Comparison of ENCODE assay signal across 9 mouse cellular contexts in the genomic region with DNA sequence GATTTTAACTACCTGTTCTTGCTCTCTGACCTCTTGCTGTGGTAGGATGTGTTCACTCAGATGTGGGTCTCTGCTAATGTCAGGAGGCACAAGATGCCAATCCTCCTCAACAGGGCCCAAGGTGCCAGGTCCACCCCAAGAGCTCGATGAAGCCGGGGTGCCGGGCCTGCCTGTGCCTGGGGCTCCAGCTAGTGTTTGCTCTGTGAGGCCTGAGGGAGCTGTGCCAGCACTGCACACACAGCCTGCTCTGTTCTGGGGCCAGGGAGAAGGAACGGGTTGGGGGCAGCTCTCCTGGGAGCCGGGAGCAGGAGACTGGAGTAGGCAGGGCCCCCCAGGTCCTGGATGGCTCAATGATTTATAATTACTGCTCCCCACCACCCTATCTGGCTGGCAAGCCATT. TPM values are rescaled to one million over a fixed set of nuclear protein-coding genes. Genes with fewer than 3 reads are reported as not detected.
DNase-seq lines count a peak whose midpoint lies in the region; ATAC-seq lines count a peak whose summit lies in the region.
"Had no signal": no experiment of that assay in that cellular context is flagged by ENCODE, and none has a peak within 500 bp of the region (broad histone marks: within the 10 kb centered on the region; RNA-seq: fewer than 3 reads in every experiment).

No protein-coding gene starts in this region.

- peak; percentile 60 to 64 for DNase-seq in frontal cortex, postnatal 10 days (ENCODE audit: low spot score in 2 of 2)
- no peak for DNase-seq in frontal cortex, postnatal 25 days (ENCODE audit: low spot score in 2 of 2)
- no peak for DNase-seq in lung, postnatal 10 days
- DNase-seq in T-cell, adult 2 months (ENCODE audit: low spot score): no peak
- no peak for DNase-seq in urinary bladder, adult 2 months (ENCODE audit: low spot score)

- H3K27me3 ChIP-seq in lung, embryonic 16.5 days (ENCODE audit: control insufficient read depth, insufficient read depth, low read depth, low read length): peaks cover 13% of the 10 kb centered on the region; the same call in 1 of the 2 replicates
- peaks cover 4% of the 10 kb centered on the region; the same call in 1 of the 2 replicates for H3K27me3 ChIP-seq in hindbrain, embryonic 16.5 days (replicated peaks; ENCODE audit: control insufficient read depth, insufficient read depth, low read length)
- H3K27me3 ChIP-seq in midbrain, embryonic 16.5 days (ENCODE audit: control insufficient read depth, insufficient read depth, low read depth, low read length): peaks cover 22% of the 10 kb centered on the region

- peak overlapping the region; percentile 86 for H3K27ac ChIP-seq in lung, embryonic 16.5 days (ENCODE audit: low read length)
- peak overlapping the region; percentile 59 for H3K27ac ChIP-seq in hindbrain, embryonic 16.5 days (ENCODE audit: low read depth, low read length)
- H3K27ac ChIP-seq in midbrain, embryonic 16.5 days (ENCODE audit: low read length): 0 out of 2 replicates have a peak overlapping the region, but pooled peaks have one; percentile 46

- H3K4me1 ChIP-seq in lung, embryonic 16.5 days (replicated peaks; ENCODE audit: control insufficient read depth, insufficient read depth, low read length): peaks cover 24% of the 10 kb centered on the region
- H3K4me1 ChIP-seq in hindbrain, embryonic 16.5 days (ENCODE audit: control insufficient read depth, insufficient read depth, low read depth, low read length): peaks cover 20% of the 10 kb centered on the region
- H3K4me1 ChIP-seq in midbrain, embryonic 16.5 days (ENCODE audit: control insufficient read depth, insufficient read depth, low read length): peaks cover 27% of the 10 kb centered on the region

- ATAC-seq in lung, embryonic 16.5 days (ENCODE audit: low read depth): peak; percentile 40
- ATAC-seq in hindbrain, embryonic 16.5 days: peak; percentile 62
- peak; percentile 29; the same call in 1 of the 2 replicates for ATAC-seq in midbrain, embryonic 16.5 days

- H3K4me2 ChIP-seq in lung, embryonic 16.5 days (ENCODE audit: low read depth, low read length): peak overlapping the region; percentile 64
- peak overlapping the region; percentile 98 for H3K4me2 ChIP-seq in hindbrain, embryonic 16.5 days (ENCODE audit: low read length)
- H3K4me2 ChIP-seq in midbrain, embryonic 16.5 days (ENCODE audit: low read length): peak overlapping the region; percentile 99

- H3K9me3 ChIP-seq in lung, embryonic 16.5 days (ENCODE audit: control insufficient read depth, low read length): no peaks in the 10 kb centered on the region
- no peaks in the 10 kb centered on the region for H3K9me3 ChIP-seq in hindbrain, embryonic 16.5 days (ENCODE audit: control insufficient read depth, low read length)
- no peaks in the 10 kb centered on the region for H3K9me3 ChIP-seq in midbrain, embryonic 16.5 days (replicated peaks; ENCODE audit: control insufficient read depth, low read length, poor library complexity, severe bottlenecking)
- H3K9me3 ChIP-seq: G1E had no signal

- peak overlapping the region; percentile 74 for H3K4me3 ChIP-seq in lung, embryonic 16.5 days (ENCODE audit: low read length)
- peak overlapping the region; percentile 56 for H3K4me3 ChIP-seq in hindbrain, embryonic 16.5 days (ENCODE audit: low read length)
- H3K4me3 ChIP-seq in midbrain, embryonic 16.5 days (ENCODE audit: low read depth, low read length): no peak overlapping the region

- WGBS in lung, embryonic 16.5 days: 48% methylated on average over 5 of the region's 5 CpGs
- WGBS in hindbrain, embryonic 16.5 days: 59% methylated on average over 5 of the region's 5 CpGs
- WGBS in midbrain, embryonic 16.5 days: 70% methylated on average over 5 of the region's 5 CpGs

- peaks cover 17% of the 10 kb centered on the region for H3K36me3 ChIP-seq in lung, embryonic 16.5 days (ENCODE audit: control insufficient read depth, insufficient read depth, low read length)
- no peaks in the 10 kb centered on the region for H3K36me3 ChIP-seq in hindbrain, embryonic 16.5 days (ENCODE audit: control insufficient read depth, insufficient read depth, low read length)
- H3K36me3 ChIP-seq in midbrain, embryonic 16.5 days (ENCODE audit: control insufficient read depth, insufficient read depth, low read length): no peaks in the 10 kb centered on the region
- H3K36me3 ChIP-seq: G1E had no signal

- peak overlapping the region; percentile 76 for H3K9ac ChIP-seq in lung, embryonic 16.5 days (ENCODE audit: low read length)
- peak overlapping the region; percentile 68 for H3K9ac ChIP-seq in hindbrain, embryonic 16.5 days (ENCODE audit: low read depth, low read length)
- H3K9ac ChIP-seq in midbrain, embryonic 16.5 days (ENCODE audit: low read depth, low read length): no peak overlapping the region

RNA-seq across cellular contexts. Expression of gene Pacsin3, which starts 2.3 kb away (rescaled TPM):
- 52.8 and 57.4 TPM in 2 replicates for polyA plus RNA-seq in lung, embryonic 16.5 days (2015; fragmentation: Nextera tagmentation; extraction: Ambion mirVana)
- 21.8 and 24.5 TPM in 2 replicates for polyA plus RNA-seq in hindbrain, embryonic 16.5 days (2015; fragmentation: Nextera tagmentation; extraction: Ambion mirVana)
- 9.7 and 17.5 TPM in 2 replicates for polyA plus RNA-seq in midbrain, embryonic 16.5 days (2015; fragmentation: Nextera tagmentation; extraction: Ambion mirVana)
- polyA plus RNA-seq in urinary bladder, adult 2 months (2012; rRNA removed): 43.3 and 46.7 TPM in 2 replicates

RNA-seq across cellular contexts. Expression of gene Arfgap2, which starts 6.7 kb away (rescaled TPM):
- polyA plus RNA-seq in lung, embryonic 16.5 days (2015; fragmentation: Nextera tagmentation; extraction: Ambion mirVana): 86.0 and 89.8 TPM in 2 replicates
- 61.2 and 67.7 TPM in 2 replicates for polyA plus RNA-seq in hindbrain, embryonic 16.5 days (2015; fragmentation: Nextera tagmentation; extraction: Ambion mirVana)
- 73.0 and 74.4 TPM in 2 replicates for polyA plus RNA-seq in midbrain, embryonic 16.5 days (2015; fragmentation: Nextera tagmentation; extraction: Ambion mirVana)
- polyA plus RNA-seq in urinary bladder, adult 2 months (2012; rRNA removed): 30.7 and 41.6 TPM in 2 replicates

RNA-seq across cellular contexts. Expression of gene Ddb2, which starts 21.3 kb away (rescaled TPM):
- 22.0 and 22.1 TPM in 2 replicates for polyA plus RNA-seq in lung, embryonic 16.5 days (2015; fragmentation: Nextera tagmentation; extraction: Ambion mirVana)
- polyA plus RNA-seq in hindbrain, embryonic 16.5 days (2015; fragmentation: Nextera tagmentation; extraction: Ambion mirVana): 16.1 and 17.4 TPM in 2 replicates
- polyA plus RNA-seq in midbrain, embryonic 16.5 days (2015; fragmentation: Nextera tagmentation; extraction: Ambion mirVana): 18.1 and 18.4 TPM in 2 replicates
- polyA plus RNA-seq in urinary bladder, adult 2 months (2012; rRNA removed): 28.5 and 43.1 TPM in 2 replicates

RNA-seq across cellular contexts. Expression of gene Acp2, which starts 55.4 kb away (rescaled TPM):
- polyA plus RNA-seq in lung, embryonic 16.5 days (2015; fragmentation: Nextera tagmentation; extraction: Ambion mirVana): 32.6 and 33.3 TPM in 2 replicates
- 38.6 and 43.2 TPM in 2 replicates for polyA plus RNA-seq in hindbrain, embryonic 16.5 days (2015; fragmentation: Nextera tagmentation; extraction: Ambion mirVana)
- 38.3 and 39.2 TPM in 2 replicates for polyA plus RNA-seq in midbrain, embryonic 16.5 days (2015; fragmentation: Nextera tagmentation; extraction: Ambion mirVana)
- polyA plus RNA-seq in urinary bladder, adult 2 months (2012; rRNA removed): 18.8 and 24.2 TPM in 2 replicates

RNA-seq across cellular contexts. Expression of gene Nr1h3, which starts 55.4 kb away (rescaled TPM):
- polyA plus RNA-seq in lung, embryonic 16.5 days (2015; fragmentation: Nextera tagmentation; extraction: Ambion mirVana): 27.0 and 30.8 TPM in 2 replicates
- 2.6 and 3.1 TPM in 2 replicates for polyA plus RNA-seq in hindbrain, embryonic 16.5 days (2015; fragmentation: Nextera tagmentation; extraction: Ambion mirVana)
- polyA plus RNA-seq in midbrain, embryonic 16.5 days (2015; fragmentation: Nextera tagmentation; extraction: Ambion mirVana): 2.7 and 2.9 TPM in 2 replicates
- polyA plus RNA-seq in urinary bladder, adult 2 months (2012; rRNA removed): 18.6 and 20.8 TPM in 2 replicates

Comparison
In these comparisons a context has a peak if more than half of its experiments do, and no peak if none do; other contexts are left out.
1. DNase-seq: peak in frontal cortex, postnatal 10 days (2 of 2); none in frontal cortex, postnatal 25 days (0 of 2), lung, postnatal 10 days (single experiment), T-cell, adult 2 months (single experiment) and urinary bladder, adult 2 months (single experiment).
2. Peak in every context shown above with its lines, with median percentiles within 50 percentile points of each other: ATAC-seq, H3K27ac ChIP-seq and H3K4me2 ChIP-seq.